Mouse (Mus musculus) layer of hippocampus, adult 18-20 months (tissue): ENCODE data around the gene Pwp2. TPM values are rescaled to one million over a fixed set of nuclear protein-coding genes. Genes with fewer than 3 reads are reported as not detected.
"Not testable (repeated sequence)": the region's sequence is repeated elsewhere in the genome, so short reads cannot be mapped to it uniquely, and the experiment has no call there.

Experiments
- DNase-seq, 2 experiments: peaks; one replicate each; pipeline ENCODE4 v3.0.0; 2022; ENCODE audit warnings: low spot score in 2 of 2
- total RNA-seq, 2 experiments: library from RNA; stranded (reverse); gene quantifications; 2 replicates each; pipeline ENCODE4 v1.2.3; 2021

Gene Pwp2
- total RNA-seq, 2 experiments from 2014 or later, result 19.7 to 20.5 TPM

DNA sequence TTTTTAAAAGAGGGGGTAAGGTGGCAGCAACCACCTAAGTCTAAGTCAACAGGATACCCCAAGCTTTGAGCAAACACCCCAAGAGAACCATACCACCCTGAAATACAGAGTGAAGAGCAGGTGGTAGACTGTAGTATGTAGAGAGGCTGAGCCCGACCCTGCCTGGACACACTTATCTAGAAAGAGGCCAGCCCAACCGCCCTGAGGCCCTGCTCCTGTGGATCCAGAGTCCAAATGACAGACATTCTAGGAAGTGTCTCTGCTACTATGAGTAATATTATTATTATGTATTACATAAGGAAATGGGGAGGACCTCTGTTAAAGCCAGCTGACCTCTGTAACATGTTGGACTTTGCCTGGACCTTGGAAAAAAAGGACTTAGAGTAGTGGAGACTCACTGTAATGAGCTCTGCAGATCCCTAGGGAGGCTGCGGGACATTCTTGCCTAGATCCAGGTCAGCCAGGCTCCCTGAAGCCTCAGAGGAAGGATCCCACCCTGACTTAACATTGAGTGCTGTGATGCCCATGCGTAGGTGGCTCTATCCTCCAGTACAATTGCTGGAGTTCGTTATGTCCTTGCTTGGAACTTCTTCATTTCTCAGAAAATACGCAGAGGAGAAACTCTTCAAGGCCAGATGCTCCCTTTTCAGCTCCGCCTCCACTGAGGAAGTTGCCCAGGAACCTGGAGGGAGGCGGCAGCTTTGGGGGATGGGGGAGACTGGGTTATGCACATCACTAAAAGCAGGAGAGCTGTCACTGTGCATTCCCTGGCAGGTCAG lies 41.0 kb downstream of the Pwp2 start:
- peak; percentile 59 to 66 for DNase-seq

DNA sequence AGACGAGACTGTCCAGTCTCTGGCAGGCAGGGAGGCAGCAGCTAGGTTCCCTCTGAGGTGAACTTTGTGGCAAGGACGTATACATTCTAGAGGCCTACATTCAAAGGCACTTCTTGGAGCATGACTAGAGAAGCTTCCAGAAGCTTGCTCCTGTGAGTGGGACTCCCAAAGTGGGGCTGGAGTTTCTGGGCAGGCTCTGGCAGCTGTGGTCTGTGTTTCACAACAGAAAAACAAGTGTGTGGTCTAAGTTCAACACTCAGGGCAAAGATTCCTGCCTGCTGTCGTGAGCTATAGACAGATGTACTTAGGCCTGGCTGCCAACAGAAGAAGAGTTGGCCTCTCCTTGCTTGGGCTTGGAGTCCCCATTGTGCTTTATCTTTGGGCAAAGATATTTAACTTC lies 44.1 kb downstream of the Pwp2 start:
- no peak for DNase-seq

GRCm38 (mm10) chr10:78140251-78140600 lies 44.7 kb downstream of the Pwp2 start:
- no peak for DNase-seq

DNA sequence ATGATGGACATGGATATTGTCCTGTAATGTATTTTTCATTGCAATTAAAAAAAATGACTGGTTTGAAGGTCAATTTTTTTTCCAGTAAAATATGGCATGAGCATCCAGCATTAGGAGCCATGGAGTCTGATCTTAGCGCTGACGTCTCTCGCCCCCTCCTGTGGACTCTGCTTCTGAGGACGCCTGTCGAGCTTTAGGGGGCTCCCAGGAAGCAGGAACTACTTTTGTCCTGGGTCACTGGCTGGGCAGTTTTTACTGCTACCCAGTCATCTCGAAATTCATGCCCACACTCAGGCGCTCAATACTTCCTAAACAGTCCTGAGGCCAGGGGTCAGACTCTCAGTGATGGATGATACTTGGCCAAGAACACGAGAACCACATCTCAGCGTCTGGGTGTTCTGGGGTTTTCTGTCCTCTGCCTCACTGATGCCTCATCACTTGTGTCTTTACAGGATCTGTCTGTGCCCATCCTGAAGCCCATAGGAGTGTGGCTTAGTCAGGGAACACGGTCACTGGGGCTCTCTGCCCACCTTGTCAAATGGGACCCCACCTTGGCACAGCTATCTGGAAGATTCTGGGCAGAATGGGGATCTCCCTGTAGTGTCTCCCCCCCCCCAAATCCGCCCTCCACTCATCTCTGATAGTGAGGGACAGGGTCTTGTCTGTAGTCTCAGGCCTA lies 45.2 kb downstream of the Pwp2 start:
- no peak for DNase-seq

DNA sequence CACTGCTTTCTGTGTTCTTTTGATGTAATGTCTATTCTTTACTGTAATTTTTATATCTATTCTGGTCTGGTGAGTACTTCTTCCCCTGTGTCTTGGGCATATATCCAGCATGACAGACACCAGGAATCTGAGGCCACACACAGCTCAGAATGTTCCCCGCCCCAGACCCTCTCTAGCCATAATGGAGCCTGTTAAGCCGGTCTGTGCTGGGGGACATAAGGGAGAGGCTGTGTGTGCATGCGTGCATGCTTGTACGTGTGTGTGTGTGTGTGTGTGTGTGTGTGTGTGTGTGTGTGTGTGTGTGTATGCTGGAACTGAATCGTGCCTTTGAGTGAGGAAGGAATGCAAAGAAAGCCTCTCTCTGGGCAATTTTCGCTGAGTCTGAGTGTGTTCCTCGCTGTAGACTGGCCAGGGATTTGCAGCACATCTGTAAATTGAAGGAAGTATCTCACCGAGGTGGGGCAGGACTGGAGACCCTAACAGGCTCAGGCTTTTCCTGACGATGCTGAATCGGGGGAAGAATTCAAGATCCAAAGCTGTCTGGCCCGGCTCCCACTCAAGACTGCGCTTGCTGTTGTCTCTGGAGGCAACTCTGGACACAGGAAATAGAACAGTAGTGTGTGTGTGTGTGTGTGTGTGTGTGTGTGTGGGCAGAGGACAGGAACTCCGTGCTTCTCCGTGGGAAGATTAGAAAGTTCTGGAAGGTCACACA lies 46.0 kb downstream of the Pwp2 start:
- no peak for DNase-seq

GRCm38 (mm10) chr10:78137191-78137590 lies 47.8 kb downstream of the Pwp2 start:
- DNase-seq, result no peak

DNA sequence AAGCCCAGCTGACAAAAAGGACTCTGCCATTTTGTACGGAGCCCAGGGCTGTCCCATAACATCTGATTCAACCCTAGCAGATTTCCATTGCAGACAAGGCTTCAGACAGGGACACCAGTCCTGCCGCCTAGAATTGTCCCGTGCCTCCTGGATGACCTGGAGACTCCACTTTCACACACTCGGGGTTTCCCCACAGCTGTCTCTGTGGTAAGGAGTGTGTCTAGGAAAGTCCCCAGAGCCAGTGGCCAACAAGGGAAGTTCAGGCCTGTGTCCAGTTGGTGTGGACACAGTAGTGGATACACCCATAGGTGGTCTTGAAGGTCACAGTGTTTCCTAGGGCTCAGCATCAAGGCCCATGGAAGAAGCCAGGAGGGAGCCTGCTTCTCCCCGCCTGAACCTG lies 49.0 kb downstream of the Pwp2 start:
- DNase-seq, result no peak

DNA sequence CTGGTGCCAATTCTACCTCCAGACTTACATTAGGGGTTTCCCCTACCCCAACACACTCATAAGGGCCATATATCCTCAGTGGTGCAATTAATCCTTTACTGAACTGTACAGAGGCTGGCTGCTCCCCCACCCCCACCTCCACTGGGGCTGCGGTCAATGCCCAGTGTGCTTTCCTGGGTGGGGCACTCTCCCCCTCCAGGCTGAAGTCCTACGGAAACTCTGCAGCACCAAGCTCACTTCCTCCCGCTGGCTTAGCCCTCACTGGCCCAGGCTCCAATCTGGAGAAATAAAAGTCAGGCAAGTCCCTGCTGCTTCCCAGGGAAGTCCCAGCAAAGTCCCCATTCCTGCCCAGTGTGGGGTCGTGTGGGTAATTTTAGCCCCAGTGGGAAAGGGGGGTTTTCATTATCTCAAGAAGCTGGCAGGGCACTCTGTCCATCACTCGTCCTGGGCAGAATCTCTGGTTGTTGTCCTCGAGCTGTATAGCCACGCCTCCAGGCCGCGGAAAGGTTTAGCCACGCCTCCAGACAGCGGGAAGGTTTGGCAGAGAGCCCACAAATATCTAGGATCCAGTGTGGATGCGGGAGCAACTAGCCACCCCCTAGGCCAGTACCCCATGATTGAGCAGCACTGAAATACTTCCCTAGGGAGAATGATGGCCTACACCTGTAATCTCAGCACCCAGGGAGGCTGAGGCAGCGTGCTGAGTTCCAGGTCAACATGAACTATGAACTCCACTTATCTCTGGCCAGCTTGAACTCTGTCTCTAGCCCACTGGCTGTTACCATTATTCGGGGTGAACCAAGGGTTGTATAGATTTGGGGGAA lies 49.8 kb downstream of the Pwp2 start:
- DNase-seq, result no peak

DNA sequence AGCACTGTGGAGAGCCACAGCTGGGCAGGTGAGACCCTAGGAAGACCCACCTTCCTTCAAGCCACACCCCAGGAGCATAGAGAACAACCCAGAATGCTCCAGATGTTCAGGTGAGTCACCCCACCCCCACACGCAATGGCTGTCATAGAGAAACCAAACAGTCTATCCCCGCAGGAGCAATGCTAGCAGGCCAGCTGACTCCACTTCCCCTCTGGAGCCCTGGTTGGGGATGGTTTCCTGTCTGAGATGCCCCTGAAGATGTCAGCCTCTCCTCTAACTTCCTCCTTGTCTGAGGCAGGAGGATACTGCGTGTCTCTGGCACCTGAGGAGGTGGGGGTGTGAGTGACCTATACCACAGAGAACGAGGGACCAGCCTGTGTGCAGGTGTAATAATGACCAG lies 50.5 kb downstream of the Pwp2 start:
- no peak for DNase-seq

- DNase-seq, result no peak
These were observed 55.0 kb downstream of the Pwp2 start for GRCm38 (mm10) chr10:78129998-78130397.

DNA sequence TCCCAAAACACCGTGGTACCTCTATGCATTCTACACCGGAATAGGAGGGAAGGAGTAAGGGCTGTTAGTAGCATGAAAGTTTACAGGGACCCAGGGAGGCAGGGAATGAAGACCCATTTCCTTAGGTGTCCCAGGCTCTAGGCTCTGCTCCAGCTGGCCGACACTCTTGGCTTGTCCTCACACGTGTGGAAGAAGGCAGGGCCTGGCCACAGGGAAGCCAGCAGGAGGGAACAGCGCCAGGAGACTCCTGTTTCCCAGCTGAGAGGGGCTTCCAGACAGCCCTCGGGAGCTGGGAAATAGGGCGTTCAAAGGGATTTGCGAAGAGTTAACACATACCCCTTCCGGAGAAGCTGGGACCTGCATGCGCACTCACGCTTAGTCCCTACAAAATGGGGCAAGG lies 55.5 kb downstream of the Pwp2 start:
- DNase-seq, result no peak

DNA sequence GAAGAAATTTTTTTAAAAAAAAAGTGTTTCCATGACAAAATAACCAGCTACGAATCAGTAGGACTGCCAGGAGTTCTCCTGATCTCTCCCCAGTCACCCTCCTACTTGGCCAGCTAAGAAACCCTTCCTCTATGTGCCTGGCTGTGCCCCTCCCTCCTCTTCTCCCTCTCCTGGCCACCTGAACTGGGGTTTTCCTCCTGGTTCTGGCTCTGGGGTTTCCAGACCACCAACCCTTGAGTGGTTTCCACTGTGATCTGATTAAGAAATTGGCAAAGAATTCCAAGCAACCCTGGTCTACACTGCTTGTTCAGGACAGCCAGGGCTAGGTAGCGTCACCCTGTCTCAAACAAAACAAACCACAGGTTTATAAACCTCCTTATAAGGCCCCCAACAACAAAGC lies 56.3 kb downstream of the Pwp2 start:
- DNase-seq, result no peak

GRCm38 (mm10) chr10:78127931-78128330 lies 57.0 kb downstream of the Pwp2 start:
- DNase-seq, result no peak

DNA sequence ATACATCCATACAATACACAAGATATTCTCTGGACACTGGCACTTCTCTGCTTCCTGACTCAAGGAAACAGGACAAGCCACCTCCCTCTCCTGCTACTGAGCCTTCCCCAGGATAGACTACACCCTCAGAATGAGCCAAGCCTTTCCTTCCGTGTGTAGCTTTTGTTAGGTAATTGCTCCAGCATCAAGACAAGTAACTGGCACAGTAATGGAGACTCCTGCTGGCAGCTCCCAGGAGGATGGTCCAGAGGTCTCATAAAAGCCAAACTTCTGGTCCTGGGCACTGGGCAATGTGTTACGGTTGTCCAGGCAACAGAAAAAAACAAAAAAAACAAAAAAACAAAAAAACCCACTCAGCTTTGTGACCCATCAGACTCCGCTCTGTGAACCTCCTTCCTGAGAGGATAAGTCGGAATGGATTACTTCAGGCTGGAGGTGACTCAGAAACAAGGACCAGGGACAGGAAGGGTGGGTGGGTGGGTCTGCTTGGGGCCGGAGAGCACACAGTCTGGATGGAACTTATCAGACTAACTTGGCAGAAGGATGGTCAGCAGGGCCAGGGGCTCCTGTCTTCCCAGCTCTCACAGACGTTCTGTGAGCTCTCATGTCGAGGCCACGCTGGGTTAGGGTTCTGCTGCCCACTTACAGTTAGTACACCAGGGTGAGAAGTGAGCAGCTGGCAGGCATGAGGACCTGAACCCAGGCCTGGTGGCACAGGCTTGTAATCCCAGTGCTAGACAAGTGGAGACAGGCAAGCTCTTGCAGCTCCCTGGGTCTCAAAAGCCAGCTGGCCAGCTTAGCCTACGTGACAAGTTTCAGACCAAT lies 57.7 kb downstream of the Pwp2 start:
- no peak for DNase-seq

GRCm38 (mm10) chr10:78126311-78126710 lies 58.6 kb downstream of the Pwp2 start:
- DNase-seq, result no peak

DNA sequence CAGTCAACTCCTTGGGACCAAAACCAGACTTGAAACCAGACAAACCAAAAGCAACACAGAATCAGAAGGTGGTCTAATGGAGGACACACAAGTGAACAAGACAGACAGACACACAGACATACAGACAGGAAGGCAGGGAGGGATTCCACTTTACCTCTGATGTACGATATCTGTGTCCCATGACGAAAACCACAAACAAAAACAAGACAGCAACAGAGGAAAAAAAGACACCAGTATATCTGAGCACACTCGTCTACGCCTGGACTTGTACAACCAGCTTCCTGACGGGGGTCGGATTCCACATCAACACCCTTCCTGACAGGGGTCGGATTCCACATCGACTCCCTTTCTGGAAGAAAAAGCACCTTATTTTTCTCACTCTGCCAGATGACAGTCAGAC lies 59.9 kb downstream of the Pwp2 start:
- not testable (repeated sequence) for DNase-seq

GRCm38 (mm10) chr10:78124137-78124536 lies 60.8 kb downstream of the Pwp2 start:
- DNase-seq, result not testable (repeated sequence)
